Comparison of ENCODE assay signal across 10 mouse cellular contexts in genomic region chr11:113188263-113188920, GRCm38 (mm10).
A peak's percentile ranks its signal among the peaks of the same experiment; 100 is the strongest.
DNase-seq lines count a peak whose midpoint lies in the region; ATAC-seq and TF ChIP-seq lines count a peak whose summit lies in the region.
"Had no signal": no experiment of that assay in that cellular context is flagged by ENCODE, and none has a peak within 500 bp of the region (broad histone marks: within the 10 kb centered on the region; RNA-seq: fewer than 3 reads in every experiment).

No protein-coding gene starts in this region.

- H3K9ac ChIP-seq in lung, embryonic 14.5 days = no peak overlapping the region
- H3K9ac ChIP-seq in hindbrain, embryonic 16.5 days (ENCODE audit: low read depth, low read length) = no peak overlapping the region
- H3K9ac ChIP-seq in neural tube, embryonic 12.5 days = no peak overlapping the region

- peak overlapping the region; percentile 33 for H3K27ac ChIP-seq in lung, embryonic 14.5 days (ENCODE audit: low read depth)
- peak overlapping the region; percentile 60 for H3K27ac ChIP-seq in hindbrain, embryonic 16.5 days (ENCODE audit: low read depth, low read length)
- H3K27ac ChIP-seq in neural tube, embryonic 12.5 days = 0 out of 2 replicates have a peak overlapping the region, but pooled peaks have one; percentile 53

- no peaks in the 10 kb centered on the region; the same call in 1 of the 2 replicates for H3K4me1 ChIP-seq in lung, embryonic 14.5 days (ENCODE audit: insufficient read depth)
- no peaks in the 10 kb centered on the region for H3K4me1 ChIP-seq in lung, adult 2 months (ENCODE audit: control insufficient read depth, insufficient read depth, low read length)
- H3K4me1 ChIP-seq in hindbrain, embryonic 16.5 days (ENCODE audit: control insufficient read depth, insufficient read depth, low read depth, low read length) = peaks cover 10% of the 10 kb centered on the region
- peaks cover 76% of the 10 kb centered on the region for H3K4me1 ChIP-seq in neural tube, embryonic 12.5 days

- TF ChIP-seq POLR2A in lung, adult 2 months (IDR thresholded peaks at IDR 0.05; ENCODE audit: borderline replicate concordance, extremely low read depth, low read depth, low read length) = no peak

- H3K4me3 ChIP-seq in lung, embryonic 14.5 days (ENCODE audit: low read depth, low read length) = no peak overlapping the region
- H3K4me3 ChIP-seq in lung, adult 2 months (replicated peaks; ENCODE audit: extremely low read depth, low read depth, low read length) = no peak overlapping the region
- H3K4me3 ChIP-seq in hindbrain, embryonic 16.5 days (ENCODE audit: low read length) = no peak overlapping the region
- no peak overlapping the region for H3K4me3 ChIP-seq in neural tube, embryonic 12.5 days

- TF ChIP-seq CTCF in lung, embryonic 14.5 days (IDR thresholded peaks at IDR 0.05; ENCODE audit: low read depth) = no peak
- no peak for TF ChIP-seq CTCF in lung, adult 2 months (IDR thresholded peaks at IDR 0.05; ENCODE audit: insufficient read depth, low read length)

- H3K36me3 ChIP-seq in lung, embryonic 14.5 days (ENCODE audit: insufficient read depth) = no peaks in the 10 kb centered on the region
- no peaks in the 10 kb centered on the region for H3K36me3 ChIP-seq in hindbrain, embryonic 16.5 days (ENCODE audit: control insufficient read depth, insufficient read depth, low read length)
- H3K36me3 ChIP-seq in neural tube, embryonic 12.5 days = no peaks in the 10 kb centered on the region

- DNase-seq in embryo, embryonic 10.5 days (ENCODE audit: low spot score) = peak; percentile 76
- DNase-seq in embryo, embryonic 9.5 days (ENCODE audit: extremely low spot score) = no peak
- DNase-seq in lung, embryonic 14.5 days = peak; percentile 30
- no peak for DNase-seq in lung, adult 2 months
- DNase-seq in c-Kit-positive CD71-positive TER-119-positive erythroid progenitor cells, embryonic 14.5 days (ENCODE audit: low spot score) = no peak
- DNase-seq in kidney, postnatal 4 days = no peak
- DNase-seq: gastrocnemius, postnatal 14 days had no signal

- WGBS in lung, embryonic 14.5 days = 42% methylated on average over 4 of the region's 4 CpGs
- 58% methylated on average over 4 of the region's 4 CpGs for WGBS in lung, adult 2 months
- WGBS in hindbrain, embryonic 16.5 days = 23% methylated on average over 4 of the region's 4 CpGs
- 9% methylated on average over 4 of the region's 4 CpGs for WGBS in neural tube, embryonic 12.5 days

- no peaks in the 10 kb centered on the region for H3K9me3 ChIP-seq in lung, embryonic 14.5 days (ENCODE audit: low read depth, low read length)
- no peaks in the 10 kb centered on the region for H3K9me3 ChIP-seq in hindbrain, embryonic 16.5 days (ENCODE audit: control insufficient read depth, low read length)
- no peaks in the 10 kb centered on the region for H3K9me3 ChIP-seq in neural tube, embryonic 12.5 days

- ATAC-seq in lung, embryonic 14.5 days (ENCODE audit: insufficient read depth) = peak; percentile 77
- ATAC-seq in hindbrain, embryonic 16.5 days = peak; percentile 96
- ATAC-seq in neural tube, embryonic 12.5 days (ENCODE audit: low FRiP score, low read depth) = peak; percentile 93
- ATAC-seq: Patski had no signal

- H3K27me3 ChIP-seq in lung, embryonic 14.5 days (ENCODE audit: insufficient read depth, low read length) = no peaks in the 10 kb centered on the region
- no peaks in the 10 kb centered on the region for H3K27me3 ChIP-seq in hindbrain, embryonic 16.5 days (replicated peaks; ENCODE audit: control insufficient read depth, insufficient read depth, low read length)
- H3K27me3 ChIP-seq in neural tube, embryonic 12.5 days (replicated peaks) = no peaks in the 10 kb centered on the region
- H3K27me3 ChIP-seq: Patski had no signal

- H3K4me2 ChIP-seq in lung, embryonic 14.5 days = no peak overlapping the region
- H3K4me2 ChIP-seq in hindbrain, embryonic 16.5 days (ENCODE audit: low read length) = no peak overlapping the region
- H3K4me2 ChIP-seq in neural tube, embryonic 12.5 days (replicated peaks) = peak overlapping the region; percentile 14; the same call in 1 of the 2 replicates

Comparison
In these comparisons a context has a peak if more than half of its experiments do, and no peak if none do; other contexts are left out.
1. DNase-seq: peak in embryo, embryonic 10.5 days (single experiment) and lung, embryonic 14.5 days (single experiment); none in embryo, embryonic 9.5 days (single experiment), lung, adult 2 months (single experiment), c-Kit-positive CD71-positive TER-119-positive erythroid progenitor cells, embryonic 14.5 days (single experiment) and kidney, postnatal 4 days (0 of 2).
2. Peak in every context shown above with its lines, with median percentiles within 50 percentile points of each other: ATAC-seq and H3K27ac ChIP-seq.